Mouse (Mus musculus) forebrain, embryonic 13.5 days (tissue): ENCODE measurements at regions not wholly inside any gene's neighbourhood (a gene's known extent, or its start where the extent isn't known, plus 50 kb on each side); places are given as distances from the start of the nearest gene placed in this dataset.
"Not testable (repeated sequence)": the region's sequence is repeated elsewhere in the genome, so short reads cannot be mapped to it uniquely, and the experiment has no call there.

ENCODE experiments used
- ATAC-seq: fragments of 200-750 bp; cut with Nextera tagmentation; 2 replicates; pipeline ENCODE4 v1.8.0; 2017
- H3K27ac ChIP-seq: fragments of 300-500 bp; sonication (generic); 2 replicates; pipeline ENCODE4 v1.5.1; 2015; ENCODE audit warnings: inconsistent platforms, mild to moderate bottlenecking, moderate library complexity
- H3K27me3 ChIP-seq: fragments of 300-500 bp; sonication (generic); 2 replicates; pipeline ENCODE4 v1.6.1; 2015; ENCODE audit warnings: mild to moderate bottlenecking, inconsistent platforms
- H3K36me3 ChIP-seq: fragments of 300-500 bp; sonication (generic); 2 replicates; pipeline ENCODE4 v1.6.1; 2015; ENCODE audit warnings: mild to moderate bottlenecking, inconsistent platforms; ENCODE audit not compliant: poor library complexity, severe bottlenecking
- H3K4me1 ChIP-seq: fragments of 300-500 bp; sonication (generic); 2 replicates; pipeline ENCODE4 v1.6.1; 2015; ENCODE audit warnings: inconsistent platforms
- H3K4me2 ChIP-seq: fragments of 300-500 bp; sonication (generic); 2 replicates; pipeline ENCODE4 v1.6.1; 2015; ENCODE audit warnings: inconsistent platforms, mild to moderate bottlenecking, moderate library complexity
- H3K4me3 ChIP-seq: fragments of 300-500 bp; sonication (generic); 2 replicates; pipeline ENCODE4 v1.5.1; 2015; ENCODE audit warnings: mild to moderate bottlenecking, inconsistent platforms
- H3K9ac ChIP-seq: fragments of 300-500 bp; sonication (generic); 2 replicates; pipeline ENCODE4 v1.6.1; 2015; ENCODE audit warnings: mild to moderate bottlenecking, inconsistent platforms
- H3K9me3 ChIP-seq: fragments of 300-500 bp; sonication (generic); replicated peaks from 2 replicates; pipeline ENCODE4 v1.6.1; 2016; ENCODE audit warnings: inconsistent platforms
- WGBS: fragments of 180-500 bp; shearing (Covaris S2); methylation state at CpG from one replicate; pipeline ENCODE4 v1.1.7; 2015; 5-methylcytosine and 5-hydroxymethylcytosine counted together

GRCm38 (mm10) chrX:97141170-97142085 is 69.0 kb downstream of the Pgr15l start:
- peak overlapping the region; percentile 27 for H3K4me3 ChIP-seq
- not testable (repeated sequence) for H3K9me3 ChIP-seq, H3K27me3 ChIP-seq, H3K4me1 ChIP-seq, H3K36me3 ChIP-seq, H3K9ac ChIP-seq, H3K27ac ChIP-seq, H3K4me2 ChIP-seq
- 24% methylated on average over 17 of the region's 27 CpGs for WGBS
- ATAC-seq = peak; percentile 80

- no peak overlapping the region for H3K27ac ChIP-seq
Measured at GRCm38 (mm10) chrX:97142237-97142636, 69.8 kb downstream of the Pgr15l start.

DNA sequence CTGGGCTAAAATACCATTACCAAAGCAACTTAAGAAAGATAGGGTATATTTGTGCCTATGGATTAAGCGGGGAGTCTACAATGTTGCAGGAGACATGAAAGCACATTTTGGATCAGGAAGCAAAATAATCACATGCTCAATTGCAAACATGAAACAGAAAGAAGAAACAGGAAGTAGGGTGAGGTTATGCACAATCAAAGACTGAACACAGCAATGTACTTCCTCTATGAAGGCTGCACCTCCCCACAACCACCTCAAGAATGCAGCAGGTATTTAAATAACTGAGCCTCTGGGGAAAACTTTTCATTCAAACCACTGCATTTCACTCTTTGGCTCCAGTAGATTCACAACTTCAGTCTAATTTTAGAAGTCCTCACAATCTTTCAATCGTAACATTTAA is 83.8 kb downstream of the Pgr15l start:
- no peak overlapping the region for H3K4me2 ChIP-seq
- no peaks in the 10 kb centered on the region for H3K27me3 ChIP-seq
- H3K36me3 ChIP-seq = no peaks in the 10 kb centered on the region
- ATAC-seq = no peak
- no peaks in the 10 kb centered on the region for H3K4me1 ChIP-seq
- 88% methylated on average over 2 of the region's 2 CpGs for WGBS
- no peak overlapping the region for H3K4me3 ChIP-seq
- no peak overlapping the region for H3K27ac ChIP-seq
- H3K9ac ChIP-seq = no peak overlapping the region
- H3K9me3 ChIP-seq = no peaks in the 10 kb centered on the region

More at GRCm38 (mm10) chrX:97142237-97142636, 69.8 kb downstream of the Pgr15l start:
- ATAC-seq = peak; percentile 41; the same call in 1 of the 2 replicates
- H3K36me3 ChIP-seq = no peaks in the 10 kb centered on the region
- H3K9ac ChIP-seq = no peak overlapping the region
- H3K27me3 ChIP-seq = no peaks in the 10 kb centered on the region
- no peaks in the 10 kb centered on the region for H3K4me1 ChIP-seq
- H3K4me3 ChIP-seq = peak overlapping the region; percentile 27
- no peaks in the 10 kb centered on the region for H3K9me3 ChIP-seq
- peak overlapping the region; percentile 48 for H3K4me2 ChIP-seq
